Mouse (Mus musculus): ENCODE results near the gene Pde11a. TPM values are rescaled to one million over a fixed set of nuclear protein-coding genes. Genes with fewer than 3 reads are reported as not detected.
A peak's percentile ranks its signal among the peaks of the same experiment; 100 is the strongest.
"Not testable (repeated sequence)": the region's sequence is repeated elsewhere in the genome, so short reads cannot be mapped to it uniquely, and the experiment has no call there.

The Pde11a gene
- polyA plus RNA-seq, 1 experiment from 2014 or later: 0.52 TPM

DNA sequence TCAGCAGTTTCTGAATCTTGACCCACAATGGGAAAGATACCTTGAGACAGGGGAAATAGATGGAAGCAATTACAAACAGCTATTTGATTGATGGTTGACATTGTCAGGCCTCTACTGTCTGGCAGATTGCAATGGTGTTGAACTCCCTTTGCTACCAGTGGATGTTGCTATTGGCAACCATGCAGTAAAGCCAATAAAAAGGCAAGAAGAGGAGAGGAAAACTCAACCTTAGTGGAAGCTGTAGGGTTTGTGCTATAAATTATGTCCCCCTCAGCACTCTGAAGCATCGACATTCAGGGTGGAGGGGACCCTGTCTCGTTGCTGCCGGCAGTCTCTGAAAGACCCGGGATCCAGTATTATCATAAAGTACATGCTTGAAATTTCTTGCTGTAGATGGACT, 350.2 kb downstream of the Pde11a start:
- H3K36me3 ChIP-seq (ENCODE audit: control insufficient read depth, insufficient read depth, low read length): no peaks in the 10 kb centered on the region
- no peaks in the 10 kb centered on the region for H3K27me3 ChIP-seq (ENCODE audit: control insufficient read depth, insufficient read depth, low read length)
- no peak overlapping the region for H3K9ac ChIP-seq (ENCODE audit: low read length)
- no peak overlapping the region for H3K4me3 ChIP-seq (ENCODE audit: low read depth, low read length)
- no peak overlapping the region for H3K4me2 ChIP-seq (ENCODE audit: low read depth, severe bottlenecking)
- DNase-seq (ENCODE audit: low spot score) (no peak), ATAC-seq (ENCODE audit: insufficient number of reproducible peaks, low FRiP score, low TSS enrichment, low read depth) (no peak)
- H3K27ac ChIP-seq (replicated peaks; ENCODE audit: low read depth, low read length): no peak overlapping the region
- H3K9me3 ChIP-seq (ENCODE audit: control insufficient read depth, low read length): no peaks in the 10 kb centered on the region
- H3K4me1 ChIP-seq (ENCODE audit: control insufficient read depth, insufficient read depth, low read length): peaks cover 36% of the 10 kb centered on the region
- 33% methylated on average over 4 of the region's 4 CpGs for WGBS

- no peaks in the 10 kb centered on the region for H3K27me3 ChIP-seq (ENCODE audit: control insufficient read depth, insufficient read depth, low read length)
- ATAC-seq (ENCODE audit: insufficient number of reproducible peaks, low FRiP score, low TSS enrichment, low read depth) (no peak), DNase-seq (ENCODE audit: low spot score) (no peak)
- H3K36me3 ChIP-seq (ENCODE audit: control insufficient read depth, insufficient read depth, low read length): no peaks in the 10 kb centered on the region
- H3K4me2 ChIP-seq (ENCODE audit: low read depth, severe bottlenecking): no peak overlapping the region
- H3K9me3 ChIP-seq (ENCODE audit: control insufficient read depth, low read length): no peaks in the 10 kb centered on the region
- 71% methylated on average over 9 of the region's 9 CpGs for WGBS
- peaks cover 36% of the 10 kb centered on the region for H3K4me1 ChIP-seq (ENCODE audit: control insufficient read depth, insufficient read depth, low read length)
- no peak overlapping the region for H3K27ac ChIP-seq (replicated peaks; ENCODE audit: low read depth, low read length)
- no peak overlapping the region for H3K4me3 ChIP-seq (ENCODE audit: low read depth, low read length)
- H3K9ac ChIP-seq (ENCODE audit: low read length): no peak overlapping the region
These were observed 350.8 kb downstream of the Pde11a start for GRCm38 (mm10) chr2:75987739-75988138.

DNA sequence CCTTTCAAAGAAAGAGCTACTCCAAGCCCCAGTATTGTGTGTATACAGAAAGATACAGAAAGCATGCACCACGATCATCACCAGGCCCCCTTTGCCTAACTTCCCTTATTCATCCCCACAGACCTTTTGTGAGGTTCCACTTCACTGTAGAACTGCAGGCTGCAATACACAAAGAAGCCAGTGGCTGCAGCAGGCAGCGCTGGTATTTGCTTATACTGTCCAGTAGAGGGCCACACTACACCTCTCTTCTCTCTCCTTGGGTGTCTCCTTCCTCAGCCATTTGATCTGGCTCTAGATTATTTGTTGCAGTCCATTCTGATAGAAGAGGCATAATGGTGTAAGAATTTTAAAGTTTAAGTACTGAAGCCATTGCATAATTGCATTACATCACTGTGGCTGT, 353.4 kb downstream of the Pde11a start:
- H3K27ac ChIP-seq (replicated peaks; ENCODE audit: low read depth, low read length): no peak overlapping the region
- H3K9me3 ChIP-seq (ENCODE audit: control insufficient read depth, low read length): no peaks in the 10 kb centered on the region
- no peaks in the 10 kb centered on the region for H3K27me3 ChIP-seq (ENCODE audit: control insufficient read depth, insufficient read depth, low read length)
- ATAC-seq (ENCODE audit: insufficient number of reproducible peaks, low FRiP score, low TSS enrichment, low read depth) (0 out of 2 replicates have a peak, but pooled peaks have one; percentile 27), DNase-seq (ENCODE audit: low spot score) (peak; percentile 72)
- H3K4me1 ChIP-seq (ENCODE audit: control insufficient read depth, insufficient read depth, low read length): peaks cover 19% of the 10 kb centered on the region
- H3K4me3 ChIP-seq (ENCODE audit: low read depth, low read length): no peak overlapping the region
- 2% methylated on average over 2 of the region's 2 CpGs for WGBS
- H3K4me2 ChIP-seq (ENCODE audit: low read depth, severe bottlenecking): no peak overlapping the region
- H3K36me3 ChIP-seq (ENCODE audit: control insufficient read depth, insufficient read depth, low read length): no peaks in the 10 kb centered on the region
- no peak overlapping the region for H3K9ac ChIP-seq (ENCODE audit: low read length)

- Histone ChIP-seq H3K27me3 (ENCODE audit: control insufficient read depth, insufficient read depth, low read length) (no peaks in the 10 kb centered on the region), H3K4me2 (ENCODE audit: low read depth, severe bottlenecking) (no peak overlapping the region), H3K9me3 (ENCODE audit: control insufficient read depth, low read length) (no peaks in the 10 kb centered on the region), H3K27ac (replicated peaks; ENCODE audit: low read depth, low read length) (no peak overlapping the region), H3K4me3 (ENCODE audit: low read depth, low read length) (no peak overlapping the region), H3K4me1 (ENCODE audit: control insufficient read depth, insufficient read depth, low read length) (peaks cover 16% of the 10 kb centered on the region), H3K36me3 (ENCODE audit: control insufficient read depth, insufficient read depth, low read length) (no peaks in the 10 kb centered on the region), H3K9ac (ENCODE audit: low read length) (no peak overlapping the region)
- DNase-seq (ENCODE audit: low spot score) (no peak), ATAC-seq (ENCODE audit: insufficient number of reproducible peaks, low FRiP score, low TSS enrichment, low read depth) (no peak)
- WGBS: 85% methylated on average over 3 of the region's 3 CpGs
These were observed 354.7 kb downstream of the Pde11a start for GRCm38 (mm10) chr2:75983847-75984246.

DNA sequence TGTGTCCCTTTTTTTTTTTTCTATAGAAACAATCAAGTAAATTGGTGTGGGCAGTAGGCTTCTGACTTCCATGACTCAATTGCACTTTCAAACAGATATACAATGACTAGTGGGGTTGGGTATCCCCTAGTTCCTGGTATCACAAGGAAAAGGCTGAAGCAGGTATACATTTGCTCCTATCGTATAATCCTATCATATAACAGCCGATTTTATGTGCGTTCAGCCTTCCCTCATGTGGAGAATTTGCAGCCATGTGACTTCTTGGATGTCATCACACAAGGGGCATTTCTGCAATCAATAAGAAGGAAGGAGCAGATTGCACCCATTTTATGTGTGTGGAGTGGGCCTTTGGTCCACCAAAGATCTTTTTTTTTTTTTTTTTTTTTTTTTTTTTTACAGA, 355.5 kb downstream of the Pde11a start:
- Histone ChIP-seq H3K4me2 (ENCODE audit: low read depth, severe bottlenecking) (no peak overlapping the region), H3K27me3 (ENCODE audit: control insufficient read depth, insufficient read depth, low read length) (no peaks in the 10 kb centered on the region), H3K4me3 (ENCODE audit: low read depth, low read length) (no peak overlapping the region), H3K4me1 (ENCODE audit: control insufficient read depth, insufficient read depth, low read length) (peaks cover 11% of the 10 kb centered on the region), H3K9me3 (ENCODE audit: control insufficient read depth, low read length) (no peaks in the 10 kb centered on the region), H3K9ac (ENCODE audit: low read length) (no peak overlapping the region), H3K36me3 (ENCODE audit: control insufficient read depth, insufficient read depth, low read length) (no peaks in the 10 kb centered on the region), H3K27ac (replicated peaks; ENCODE audit: low read depth, low read length) (no peak overlapping the region)
- 95% methylated on average over 3 of the region's 3 CpGs for WGBS
- ATAC-seq (ENCODE audit: insufficient number of reproducible peaks, low FRiP score, low TSS enrichment, low read depth): no peak
- no peak for DNase-seq (ENCODE audit: low spot score)

DNA sequence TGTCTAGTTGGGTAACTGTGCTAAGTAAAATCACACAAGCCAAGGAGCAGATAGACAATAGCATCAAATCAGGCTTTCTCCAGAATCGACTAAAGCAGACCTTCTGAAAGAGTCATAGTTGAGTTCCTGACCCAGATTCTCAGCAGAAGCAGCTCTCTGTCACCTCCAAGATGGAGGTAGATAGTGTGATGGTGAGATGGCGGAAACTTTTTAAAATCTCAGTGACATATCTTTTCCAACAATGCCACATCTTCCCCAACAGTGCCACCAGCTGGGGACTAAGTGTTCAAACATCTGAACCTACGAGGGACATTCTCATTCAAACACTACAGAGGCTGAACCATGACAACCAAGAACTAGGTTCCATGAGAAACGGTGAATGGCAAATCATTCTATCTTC, 355.9 kb downstream of the Pde11a start:
- 95% methylated on average over 4 of the region's 4 CpGs for WGBS
- Histone ChIP-seq H3K4me1 (ENCODE audit: control insufficient read depth, insufficient read depth, low read length) (peaks cover 7% of the 10 kb centered on the region), H3K9me3 (ENCODE audit: control insufficient read depth, low read length) (no peaks in the 10 kb centered on the region), H3K36me3 (ENCODE audit: control insufficient read depth, insufficient read depth, low read length) (no peaks in the 10 kb centered on the region), H3K4me3 (ENCODE audit: low read depth, low read length) (no peak overlapping the region), H3K27me3 (ENCODE audit: control insufficient read depth, insufficient read depth, low read length) (no peaks in the 10 kb centered on the region), H3K27ac (replicated peaks; ENCODE audit: low read depth, low read length) (no peak overlapping the region), H3K9ac (ENCODE audit: low read length) (no peak overlapping the region), H3K4me2 (ENCODE audit: low read depth, severe bottlenecking) (no peak overlapping the region)
- ATAC-seq (ENCODE audit: insufficient number of reproducible peaks, low FRiP score, low TSS enrichment, low read depth): no peak
- DNase-seq (ENCODE audit: low spot score): no peak

DNA sequence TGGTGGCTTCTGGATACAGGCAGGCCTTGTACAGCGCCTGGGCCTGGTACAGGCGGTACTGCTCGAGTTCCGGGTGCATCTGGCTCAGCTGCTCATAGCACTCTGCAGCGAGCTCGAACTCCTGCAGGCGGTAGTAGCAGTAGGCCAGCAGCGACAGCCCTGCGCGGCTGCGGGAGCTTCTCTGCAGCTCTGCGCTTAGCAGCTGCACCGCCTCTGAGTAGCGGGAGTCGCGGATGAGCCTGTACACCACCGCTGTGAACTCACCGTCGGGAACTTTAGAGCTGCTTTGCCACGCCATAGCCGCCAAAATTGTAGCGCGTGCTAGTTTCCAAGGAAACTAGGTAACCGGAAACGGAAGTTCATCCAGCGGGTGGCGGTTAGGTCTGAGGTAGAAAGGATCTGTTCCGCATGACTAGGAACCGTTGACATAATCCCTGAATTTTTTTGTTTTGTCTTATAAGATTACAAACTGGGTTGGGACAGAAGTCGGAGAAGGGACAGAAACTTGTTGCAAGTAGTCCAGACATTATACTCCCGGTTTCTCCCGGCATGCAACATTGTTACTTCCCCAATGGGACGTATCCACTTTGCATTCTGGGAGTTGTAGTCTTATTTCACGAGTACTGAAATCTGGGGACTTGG, 357.0 kb downstream of the Pde11a start, which contains the start of gene Ttc30a1:
Gene Ttc30a1 (minus strand): TSS at position 528 of the 642 bp plus-strand sequence.
- H3K27me3 ChIP-seq (ENCODE audit: control insufficient read depth, insufficient read depth, low read length); H3K9me3 ChIP-seq (ENCODE audit: control insufficient read depth, low read length); H3K27ac ChIP-seq (replicated peaks; ENCODE audit: low read depth, low read length); H3K36me3 ChIP-seq (ENCODE audit: control insufficient read depth, insufficient read depth, low read length); H3K4me1 ChIP-seq (ENCODE audit: control insufficient read depth, insufficient read depth, low read length): not testable (repeated sequence)
- H3K9ac ChIP-seq (ENCODE audit: low read length): peak within 1 kb of the TSS; percentile 50
- DNase-seq (ENCODE audit: low spot score): peak; percentile 89
- 0 out of 2 replicates have a peak, but pooled peaks have one; percentile 44 for ATAC-seq (ENCODE audit: insufficient number of reproducible peaks, low FRiP score, low TSS enrichment, low read depth)
- 2% methylated on average over 31 of the region's 34 CpGs for WGBS
- peak within 1 kb of the TSS; percentile 50 for H3K4me2 ChIP-seq (ENCODE audit: low read depth, severe bottlenecking)
- H3K4me3 ChIP-seq (ENCODE audit: low read depth, low read length): peak within 1 kb of the TSS; percentile 32

- H3K9ac ChIP-seq (ENCODE audit: low read length); ATAC-seq (ENCODE audit: insufficient number of reproducible peaks, low FRiP score, low TSS enrichment, low read depth); H3K36me3 ChIP-seq (ENCODE audit: control insufficient read depth, insufficient read depth, low read length); DNase-seq (ENCODE audit: low spot score); H3K27me3 ChIP-seq (ENCODE audit: control insufficient read depth, insufficient read depth, low read length); H3K9me3 ChIP-seq (ENCODE audit: control insufficient read depth, low read length); H3K27ac ChIP-seq (replicated peaks; ENCODE audit: low read depth, low read length); H3K4me1 ChIP-seq (ENCODE audit: control insufficient read depth, insufficient read depth, low read length): not testable (repeated sequence)
- WGBS: 91% methylated on average over 11 of the region's 13 CpGs
- Histone ChIP-seq H3K4me3 (ENCODE audit: low read depth, low read length) (peak overlapping the region; percentile 32; the same call in 1 of the 2 replicates), H3K4me2 (ENCODE audit: low read depth, severe bottlenecking) (peak overlapping the region; percentile 50; the same call in 1 of the 2 replicates)
These were observed 357.6 kb downstream of the Pde11a start for GRCm38 (mm10) chr2:75980933-75981439.

Measured in limb, embryonic 11.5 days (tissue).